Mouse (Mus musculus) layer of hippocampus, adult 11-12 months (tissue): ENCODE data around the gene Kctd10.

Source experiments
- DNase-seq: peaks from one replicate; pipeline ENCODE4 v3.0.0; 2022; ENCODE audit warnings: low spot score

The Kctd10 gene

DNA sequence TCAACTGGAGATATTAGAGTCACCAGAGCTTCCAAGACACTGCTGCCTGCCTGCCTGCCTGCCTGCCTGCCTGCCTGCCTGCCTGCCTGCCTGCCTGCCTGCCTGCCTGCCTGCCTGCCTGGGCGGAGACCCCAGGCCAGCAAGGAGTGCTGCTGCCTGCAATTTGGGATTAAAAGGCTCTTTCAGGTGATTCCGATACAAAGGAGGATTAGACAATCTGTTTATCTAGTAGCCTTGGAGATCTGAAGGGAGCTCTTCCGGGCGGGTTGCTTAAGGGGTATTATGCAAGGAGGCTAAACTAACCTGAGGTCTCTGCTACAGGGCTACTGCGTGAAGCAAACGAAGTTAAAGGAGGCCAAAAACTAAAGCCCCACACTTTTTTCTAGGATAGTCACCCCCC, 1.4 kb downstream of the Kctd10 start:
- no peak for DNase-seq

- no peak for DNase-seq
Observed at GRCm38 (mm10) chr5:114378177-114378920, 2.0 kb downstream of the Kctd10 start.

DNA sequence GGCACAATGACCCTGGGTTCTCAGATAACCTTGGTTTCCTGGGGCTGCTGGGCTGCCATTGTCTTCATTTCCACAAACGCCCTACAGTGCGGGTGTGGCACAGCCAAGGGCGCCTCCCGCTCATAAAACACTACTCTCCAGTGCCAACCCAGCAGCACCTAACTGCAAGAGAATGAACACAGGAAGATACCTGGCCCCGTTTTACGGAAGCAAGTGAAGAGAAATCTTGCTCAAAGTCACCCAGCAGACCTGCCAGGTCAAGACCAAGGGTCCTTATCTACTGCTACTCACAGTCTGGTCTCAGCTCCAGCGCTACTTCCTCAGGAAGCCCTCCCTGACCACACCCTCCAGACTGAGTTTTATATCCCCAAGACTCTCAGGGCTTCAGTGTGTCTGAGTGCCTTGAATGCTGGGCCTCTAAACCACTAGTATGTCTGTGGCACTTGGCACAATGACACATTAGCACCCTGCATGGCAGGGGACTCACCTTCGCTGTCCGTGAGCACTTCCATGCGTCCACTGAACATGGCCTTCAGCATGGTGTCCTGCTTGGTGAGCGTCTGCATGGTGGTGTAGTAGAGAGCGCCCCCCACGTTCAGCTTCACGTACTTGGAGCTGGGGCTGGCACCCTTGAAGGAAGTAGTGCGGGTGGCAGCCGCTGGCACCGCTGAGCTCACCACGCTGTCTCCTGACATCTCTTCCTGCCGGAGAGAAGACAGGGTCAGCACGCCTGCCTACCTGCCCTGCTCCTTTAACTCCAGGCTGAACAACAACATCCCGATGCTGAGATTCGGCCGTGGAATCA, 5.7 kb downstream of the Kctd10 start:
- no peak for DNase-seq

- no peak for DNase-seq
Observed at GRCm38 (mm10) chr5:114373581-114373980, 6.7 kb downstream of the Kctd10 start.

DNA sequence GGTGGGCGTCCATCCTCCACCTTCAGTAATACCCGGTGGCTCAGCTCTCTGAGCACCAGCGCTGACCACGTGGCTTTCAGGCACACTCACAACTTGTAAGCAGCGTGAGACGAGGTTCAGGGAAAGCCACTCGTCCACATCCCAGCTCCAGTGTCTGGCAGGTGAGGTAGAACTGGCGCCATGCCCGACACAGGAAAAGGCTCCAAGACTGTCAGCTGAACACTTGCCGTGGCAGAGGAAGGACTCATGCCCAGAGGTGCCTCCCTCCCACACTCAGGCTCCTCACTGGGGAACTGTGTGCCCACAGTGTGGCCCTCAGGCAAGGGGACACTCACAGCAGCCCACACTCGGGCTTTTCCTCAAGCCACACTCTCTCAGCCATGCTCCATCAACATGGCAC, 7.1 kb downstream of the Kctd10 start:
- DNase-seq = no peak

DNA sequence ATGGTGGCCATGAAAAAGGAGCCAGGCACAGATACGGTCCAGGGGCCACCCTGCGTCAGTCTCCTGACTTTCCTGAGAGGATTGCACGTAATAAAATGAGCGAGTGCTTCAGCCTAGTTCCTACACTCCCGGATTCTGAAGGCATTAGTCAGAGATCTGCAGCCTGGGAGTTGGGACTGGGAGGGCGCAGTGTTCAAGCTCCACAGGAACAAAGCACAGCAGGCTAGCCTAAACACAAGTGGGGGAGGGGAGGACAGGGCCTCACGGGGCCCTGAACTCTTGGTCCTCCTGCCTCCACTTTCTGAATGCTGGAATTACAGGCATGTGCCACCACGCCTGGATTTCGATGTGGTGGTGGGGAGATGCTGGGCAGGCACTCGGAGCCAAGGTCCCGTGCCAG, 7.7 kb downstream of the Kctd10 start:
- no peak for DNase-seq

DNA sequence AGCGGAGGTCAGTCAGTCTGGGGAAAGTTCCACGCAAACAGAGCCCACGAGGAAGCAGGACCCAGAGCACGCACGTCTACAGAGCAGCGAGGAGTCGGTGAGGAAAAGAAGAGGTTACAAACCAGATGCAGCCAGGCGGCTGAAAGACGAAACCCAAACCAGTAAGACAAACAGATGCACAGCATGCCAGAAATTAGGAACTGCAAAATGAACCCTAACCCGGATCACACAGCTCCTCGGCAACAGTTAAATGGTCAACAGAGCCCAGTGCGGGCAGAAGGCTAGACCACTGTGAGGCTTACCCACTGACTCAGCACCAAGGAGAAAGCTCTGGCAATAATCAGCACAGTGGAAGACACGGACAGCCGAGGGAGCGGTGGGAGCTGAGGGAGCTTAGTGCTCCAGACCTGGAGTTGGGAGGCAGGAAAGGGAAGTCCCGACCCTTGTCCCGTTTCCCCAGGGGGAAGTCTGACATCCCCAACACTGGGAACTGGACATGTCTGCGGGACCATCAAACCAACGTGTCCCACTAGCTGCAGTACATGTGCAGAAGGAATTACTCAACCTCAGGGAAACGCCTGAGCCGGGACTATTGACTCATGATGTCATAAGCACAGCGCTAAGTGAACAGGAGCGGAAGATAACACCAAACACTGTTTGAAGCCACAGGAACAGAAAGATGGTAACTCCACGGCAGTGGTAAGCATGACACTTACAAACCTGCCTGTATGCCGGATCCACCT, 8.4 kb downstream of the Kctd10 start:
- no peak for DNase-seq

DNA sequence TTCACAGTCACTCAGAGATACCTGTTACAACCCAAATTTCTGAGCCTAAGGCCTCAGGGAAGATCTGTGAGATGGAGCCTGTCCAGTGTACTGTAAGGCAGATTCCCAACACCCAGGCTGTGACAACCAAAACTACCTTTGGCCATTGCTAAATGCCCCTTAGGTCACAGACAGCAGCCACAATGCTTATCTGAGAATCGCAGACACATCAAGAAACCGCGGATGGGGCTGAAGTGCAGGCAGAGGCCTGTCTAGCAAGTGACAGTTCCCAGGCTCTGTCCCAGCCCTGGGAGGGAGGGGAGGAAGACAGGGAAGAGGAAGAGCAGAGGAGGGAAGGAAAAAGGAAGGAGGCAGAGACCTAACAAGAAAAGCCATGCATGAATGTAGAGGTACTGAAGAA, 9.0 kb downstream of the Kctd10 start:
- no peak for DNase-seq

- DNase-seq = no peak
Observed at GRCm38 (mm10) chr5:114370371-114370776, 9.9 kb downstream of the Kctd10 start.

DNA sequence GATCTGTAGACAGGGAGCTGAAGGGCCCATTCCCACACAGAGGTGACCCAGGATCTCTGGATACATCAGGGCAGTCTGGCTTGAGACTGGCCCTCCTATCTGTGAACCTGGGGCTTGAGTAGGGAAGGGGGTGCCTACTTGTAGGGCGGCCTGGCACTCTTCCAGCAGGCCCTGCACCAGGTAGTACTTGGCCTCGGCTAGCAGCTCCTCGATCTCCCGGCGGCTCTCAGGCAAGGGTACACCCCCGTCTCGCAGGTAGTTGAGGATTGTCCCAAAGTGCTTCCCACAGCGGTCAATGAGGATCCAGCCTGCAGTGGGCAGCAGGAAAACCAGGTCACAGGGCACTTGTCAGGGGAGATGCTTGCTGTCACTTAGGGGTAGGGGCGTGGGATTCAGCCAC, 10.4 kb downstream of the Kctd10 start:
- no peak for DNase-seq

- no peak for DNase-seq
Observed at GRCm38 (mm10) chr5:114368803-114369496, 11.4 kb downstream of the Kctd10 start.

GRCm38 (mm10) chr5:114368121-114368520, 12.2 kb downstream of the Kctd10 start:
- no peak for DNase-seq

DNA sequence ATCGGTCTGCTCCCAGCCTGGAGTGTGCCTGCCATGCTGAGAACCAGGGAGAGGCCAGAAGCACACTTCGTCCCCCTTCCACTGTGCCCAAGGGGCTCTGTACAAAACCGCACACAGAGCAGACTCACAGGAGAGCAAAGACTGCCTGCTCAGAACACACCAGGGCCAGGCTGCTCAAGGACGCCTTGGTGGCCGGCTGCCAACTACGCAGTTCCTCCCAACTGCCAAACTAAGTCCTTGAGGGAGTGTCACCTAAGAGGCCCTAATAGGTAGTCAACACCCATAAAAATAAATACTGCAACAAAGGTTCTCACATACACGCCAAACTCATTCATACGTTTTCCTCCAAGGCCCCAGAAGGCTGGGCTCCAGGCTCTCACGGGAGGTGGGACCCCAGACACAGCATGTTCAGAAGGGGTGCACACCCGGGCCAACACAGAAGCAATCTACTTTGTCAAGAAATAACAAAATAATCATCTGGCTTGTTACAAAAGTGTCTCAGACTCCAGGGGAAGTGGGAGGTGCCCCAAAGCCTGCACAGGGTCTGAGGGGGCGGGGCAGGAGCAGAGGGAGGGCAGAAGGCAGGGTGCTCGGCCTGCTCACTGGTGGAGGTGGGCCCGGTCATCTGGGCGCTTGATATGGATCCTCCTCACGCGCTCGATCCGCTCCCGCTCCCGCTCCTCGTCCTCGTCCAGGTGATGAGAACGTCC, 15.1 kb downstream of the Kctd10 start:
- DNase-seq = no peak

DNA sequence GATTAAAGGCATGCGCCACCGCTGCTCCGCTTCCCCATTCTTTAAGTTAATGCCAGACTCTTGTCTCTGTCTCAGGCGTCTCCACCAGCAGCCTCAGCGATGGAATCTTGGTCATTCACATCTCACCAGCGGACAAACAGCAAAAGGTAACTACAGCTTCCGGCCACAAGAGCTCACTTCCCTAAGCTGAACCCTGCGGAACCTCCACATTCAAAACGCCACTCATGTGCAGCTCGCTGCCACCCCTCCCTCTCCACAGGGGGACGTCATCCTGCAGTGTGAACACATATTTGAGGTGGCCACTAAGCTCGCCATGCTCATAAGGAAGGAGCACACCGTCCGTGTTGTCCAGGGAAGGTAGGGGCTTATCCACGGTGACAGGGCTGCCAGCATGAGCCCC, 19.3 kb downstream of the Kctd10 start:
- DNase-seq = no peak

GRCm38 (mm10) chr5:114359586-114359985, 20.7 kb downstream of the Kctd10 start:
- no peak for DNase-seq

GRCm38 (mm10) chr5:114358833-114359232, 21.5 kb downstream of the Kctd10 start:
- DNase-seq = peak; percentile 62

- DNase-seq = peak; percentile 58
Observed at GRCm38 (mm10) chr5:114356936-114357751, 23.2 kb downstream of the Kctd10 start.

DNA sequence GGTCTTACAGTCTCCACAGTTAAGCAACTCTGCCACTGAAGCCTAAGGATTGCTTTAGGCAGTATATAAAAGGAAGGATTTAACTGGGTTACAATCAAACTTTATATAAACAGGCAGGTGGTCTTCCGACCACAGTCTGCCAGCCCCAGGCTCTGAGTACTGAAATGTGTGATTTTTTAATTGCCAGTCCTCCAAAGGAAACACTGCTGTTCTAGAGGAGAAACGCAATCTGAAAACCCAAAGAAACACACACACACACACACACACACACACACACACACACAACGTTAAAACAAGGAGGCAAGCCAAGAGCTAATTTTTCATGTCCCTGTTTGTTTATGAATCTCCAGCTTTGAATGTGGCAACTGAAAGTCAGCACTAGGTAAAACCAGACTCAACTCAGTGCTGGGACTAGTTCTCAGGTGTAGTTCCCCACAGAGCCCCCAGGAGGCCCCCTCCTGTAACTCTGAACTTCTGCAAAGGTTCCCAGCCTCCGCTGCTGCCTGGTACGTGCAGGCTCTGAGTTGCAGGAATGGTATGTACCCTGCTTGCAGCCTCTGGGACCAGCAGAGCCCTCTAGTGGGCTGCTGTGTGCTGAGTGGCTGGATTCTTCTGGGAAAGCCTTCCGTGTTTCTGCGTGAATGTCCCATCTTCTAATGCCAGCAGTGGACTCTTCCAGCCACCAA, 23.9 kb downstream of the Kctd10 start:
- peak; percentile 77 for DNase-seq

- no peak for DNase-seq
Observed at GRCm38 (mm10) chr5:114351490-114351889, 28.8 kb downstream of the Kctd10 start.

DNA sequence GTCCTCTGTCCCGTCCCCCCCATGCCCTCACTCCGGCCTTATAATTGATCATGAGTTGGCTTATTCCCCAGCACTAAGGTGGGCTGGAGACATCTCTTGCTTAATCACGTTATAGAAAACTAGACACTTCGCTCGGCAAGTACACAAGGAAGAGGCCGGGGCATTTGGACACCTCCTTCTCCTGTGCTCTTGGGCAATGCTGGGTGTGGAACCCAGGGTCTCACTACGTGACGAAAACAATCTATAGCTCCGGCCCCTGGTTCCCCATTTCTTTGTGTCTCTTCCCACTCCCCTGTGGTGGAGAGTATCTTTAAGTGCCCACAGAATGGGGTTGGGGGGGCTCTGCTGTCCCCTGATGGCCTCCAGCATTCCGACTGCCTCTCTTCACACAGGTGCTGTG, 33.3 kb downstream of the Kctd10 start:
- DNase-seq = no peak
